In genomic region chr19:7551550-7552300, GRCm38 (mm10) we compare ENCODE assay signal across 11 mouse cellular contexts. TPM values are rescaled to one million over a fixed set of nuclear protein-coding genes. Genes with fewer than 3 reads are reported as not detected.
DNase-seq lines count a peak whose midpoint lies in the region; ATAC-seq and TF ChIP-seq lines count a peak whose summit lies in the region.
"Had no signal": no experiment of that assay in that cellular context is flagged by ENCODE, and none has a peak within 500 bp of the region (broad histone marks: within the 10 kb centered on the region; RNA-seq: fewer than 3 reads in every experiment).

No protein-coding gene starts in this region.

- H3K4me2 ChIP-seq in heart, embryonic 15.5 days: no peak overlapping the region
- no peak overlapping the region for H3K4me2 ChIP-seq in forebrain, embryonic 11.5 days (ENCODE audit: low read depth, low read length, severe bottlenecking)

- H3K27me3 ChIP-seq in heart, embryonic 15.5 days: no peaks in the 10 kb centered on the region
- no peaks in the 10 kb centered on the region for H3K27me3 ChIP-seq in forebrain, embryonic 11.5 days (ENCODE audit: control insufficient read depth, insufficient read depth, low read length)
- H3K27me3 ChIP-seq in cerebellum, adult 2 months (ENCODE audit: control insufficient read depth, insufficient read depth, low read length): no peaks in the 10 kb centered on the region

- no peaks in the 10 kb centered on the region for H3K9me3 ChIP-seq in heart, embryonic 15.5 days (replicated peaks)
- H3K9me3 ChIP-seq in forebrain, embryonic 11.5 days (ENCODE audit: control insufficient read depth, low read length): no peaks in the 10 kb centered on the region

- H3K4me3 ChIP-seq in heart, embryonic 15.5 days: no peak overlapping the region
- H3K4me3 ChIP-seq in forebrain, embryonic 11.5 days (ENCODE audit: low read depth, low read length): no peak overlapping the region
- H3K4me3 ChIP-seq in cerebellum, adult 2 months (replicated peaks; ENCODE audit: insufficient read depth, low read depth, low read length): no peak overlapping the region

- H3K36me3 ChIP-seq in heart, embryonic 15.5 days: no peaks in the 10 kb centered on the region
- no peaks in the 10 kb centered on the region for H3K36me3 ChIP-seq in forebrain, embryonic 11.5 days (ENCODE audit: control insufficient read depth, insufficient read depth, low read length)

- peaks cover 25% of the 10 kb centered on the region for H3K4me1 ChIP-seq in heart, embryonic 15.5 days (replicated peaks)
- H3K4me1 ChIP-seq in forebrain, embryonic 11.5 days (replicated peaks; ENCODE audit: control insufficient read depth, insufficient read depth, low read length): no peaks in the 10 kb centered on the region
- no peaks in the 10 kb centered on the region for H3K4me1 ChIP-seq in cerebellum, adult 2 months (ENCODE audit: control insufficient read depth, insufficient read depth, low read length)

- WGBS in heart, embryonic 15.5 days: 23% methylated on average over 4 of the region's 4 CpGs
- 77% methylated on average over 4 of the region's 4 CpGs for WGBS in forebrain, embryonic 11.5 days
- WGBS in cerebellum, adult 2 months: 79% methylated on average over 4 of the region's 4 CpGs

- H3K9ac ChIP-seq in heart, embryonic 15.5 days: no peak overlapping the region
- H3K9ac ChIP-seq in forebrain, embryonic 11.5 days (ENCODE audit: low read length): no peak overlapping the region

- no peak for TF ChIP-seq CTCF in cerebellum, adult 2 months (IDR thresholded peaks at IDR 0.05; ENCODE audit: borderline replicate concordance, insufficient read depth, low read depth, low read length)

- no peak for DNase-seq in heart, adult 8-10 months (ENCODE audit: low spot score)
- DNase-seq in adipocyte (ENCODE audit: low spot score) (peak; percentile 65), liver (peak; percentile 70)
- DNase-seq in forebrain, embryonic 11.5 days (ENCODE audit: low spot score): no peak
- DNase-seq in cerebellum, adult 2 months: no peak
- no peak for DNase-seq in cerebellum, postnatal 36 days
- DNase-seq: cerebellum, adult 11-12 months; thymus, adult 2 months had no signal

- no peak for TF ChIP-seq POLR2A in cerebellum, adult 2 months (IDR thresholded peaks at IDR 0.05; ENCODE audit: borderline replicate concordance, insufficient read depth, low read length)

- peak; percentile 60 for ATAC-seq in heart, embryonic 15.5 days (replicated peaks; ENCODE audit: insufficient number of reproducible peaks, insufficient read depth, low FRiP score, low read depth)
- peak; percentile 97 for ATAC-seq in megakaryocyte progenitor cell, adult 5-6 weeks (replicated peaks; ENCODE audit: poor library complexity)
- no peak for ATAC-seq in forebrain, embryonic 11.5 days (replicated peaks; ENCODE audit: low FRiP score)
- ATAC-seq: activated CD4-positive, CD25-positive, alpha-beta regulatory T cell, adult 4 months had no signal

- peak overlapping the region; percentile 63 for H3K27ac ChIP-seq in heart, embryonic 15.5 days
- H3K27ac ChIP-seq in forebrain, embryonic 11.5 days (ENCODE audit: low read depth, low read length): no peak overlapping the region
- H3K27ac ChIP-seq in cerebellum, adult 2 months (ENCODE audit: insufficient read depth, low read length): no peak overlapping the region

RNA-seq across cellular contexts. Expression of gene Pla2g16, which starts 5.5 kb away (rescaled TPM):
- 47.0 and 52.7 TPM in 2 replicates for polyA plus RNA-seq in heart, embryonic 15.5 days (2015; fragmentation: Nextera tagmentation; extraction: Ambion mirVana)
- total RNA-seq in heart, adult 8-10 months (2022): 100 to 1,000 TPM; 121 to 150 (median 137) TPM
- 6.8 and 11.1 TPM in 2 replicates for total RNA-seq in megakaryocyte progenitor cell, adult 5-6 weeks (2015)
- total RNA-seq in megakaryocyte progenitor cell, adult 5-6 weeks (2017): 8.1 and 12.6 TPM in 2 replicates
- polyA plus RNA-seq in forebrain, embryonic 11.5 days (2014; fragmentation: Nextera tagmentation; extraction: Ambion mirVana): 3.8 and 4.4 TPM in 2 replicates
- polyA plus RNA-seq in cerebellum, adult 2 months (2012; rRNA removed): 50.6 and 56.9 TPM in 2 replicates

RNA-seq across cellular contexts. Expression of gene Lgals12, which starts 55.3 kb away (rescaled TPM):
- 0.21 and 0.49 TPM in 2 replicates for polyA plus RNA-seq in heart, embryonic 15.5 days (2015; fragmentation: Nextera tagmentation; extraction: Ambion mirVana)
- under 1 TPM; 0.16 to 0.37 (median 0.32) TPM for total RNA-seq in heart, adult 8-10 months (2022)
- total RNA-seq in megakaryocyte progenitor cell, adult 5-6 weeks (2015): not detected in 2 replicates
- total RNA-seq in megakaryocyte progenitor cell, adult 5-6 weeks (2017): not detected in 2 replicates
- polyA plus RNA-seq in forebrain, embryonic 11.5 days (2014; fragmentation: Nextera tagmentation; extraction: Ambion mirVana): 0.07 TPM in 1 of 2 replicates, not detected in the other
- 0.05 and 0.06 TPM in 2 replicates for polyA plus RNA-seq in cerebellum, adult 2 months (2012; rRNA removed)
- polyA plus RNA-seq: activated CD4-positive, CD25-positive, alpha-beta regulatory T cell, adult 4 months had no signal

RNA-seq across cellular contexts. Expression of gene Atl3, which starts 57.9 kb away (rescaled TPM):
- polyA plus RNA-seq in heart, embryonic 15.5 days (2015; fragmentation: Nextera tagmentation; extraction: Ambion mirVana): 8.7 and 9.0 TPM in 2 replicates
- total RNA-seq in heart, adult 8-10 months (2022): 10 to 100 TPM; 10.2 to 13.2 (median 12.8) TPM
- total RNA-seq in megakaryocyte progenitor cell, adult 5-6 weeks (2015): 45.3 and 45.7 TPM in 2 replicates
- total RNA-seq in megakaryocyte progenitor cell, adult 5-6 weeks (2017): 51.2 and 59.5 TPM in 2 replicates
- 9.8 and 10.3 TPM in 2 replicates for polyA plus RNA-seq in forebrain, embryonic 11.5 days (2014; fragmentation: Nextera tagmentation; extraction: Ambion mirVana)
- polyA plus RNA-seq in cerebellum, adult 2 months (2012; rRNA removed): 18.1 and 18.3 TPM in 2 replicates

Comparison
In these comparisons a context has a peak if more than half of its experiments do, and no peak if none do; other contexts are left out.
1. DNase-seq: peak in adipocyte (single experiment) and liver (single experiment); none in heart, adult 8-10 months (single experiment), forebrain, embryonic 11.5 days (single experiment), cerebellum, adult 2 months (0 of 2) and cerebellum, postnatal 36 days (0 of 2).